Mouse (Mus musculus): ENCODE data around the gene Pafah1b2. TPM values are rescaled to one million over a fixed set of nuclear protein-coding genes. Genes with fewer than 3 reads are reported as not detected.

The Pafah1b2 gene
- polyA plus RNA-seq (2015; fragmentation: Nextera tagmentation; extraction: Ambion mirVana) = 166 and 173 TPM in 2 replicates

GRCm38 (mm10) chr9:46012091-46013008 is at the start of gene Pafah1b2, which contains the start of gene Sik3:
TSS of gene Pafah1b2 (minus strand) at chr9:46012690.
TSS of gene Sik3 (plus strand) at chr9:46012820.
- Histone ChIP-seq H3K9ac (replicated peaks; ENCODE audit: low read length) (peak within 1 kb of the TSS; percentile 93), H3K36me3 (ENCODE audit: insufficient read depth, low read length) (no peaks in the 10 kb centered on the region), H3K4me1 (ENCODE audit: insufficient read depth, low read length) (peaks cover 36% of the 10 kb centered on the region), H3K4me2 (replicated peaks; ENCODE audit: low read depth, low read length) (peak within 1 kb of the TSS; percentile 78), H3K27ac (ENCODE audit: low read length) (peak within 1 kb of the TSS; percentile 94), H3K27me3 (ENCODE audit: insufficient read depth, low read length) (no peaks in the 10 kb centered on the region), H3K4me3 (ENCODE audit: low read length) (peak within 1 kb of the TSS; percentile 97), H3K9me3 (ENCODE audit: low read length) (no peaks in the 10 kb centered on the region)
- WGBS = 2% methylated on average over 39 of the region's 78 CpGs
- peak; percentile 89 for ATAC-seq (ENCODE audit: low FRiP score, low TSS enrichment)

- H3K4me3 ChIP-seq (ENCODE audit: low read length) = no peak overlapping the region
- H3K9ac ChIP-seq (replicated peaks; ENCODE audit: low read length) = no peak overlapping the region
- H3K27ac ChIP-seq (ENCODE audit: low read length) = peak overlapping the region; percentile 18; the same call in 1 of the 2 replicates
- no peak overlapping the region for H3K4me2 ChIP-seq (replicated peaks; ENCODE audit: low read depth, low read length)
- H3K27me3 ChIP-seq (ENCODE audit: insufficient read depth, low read length) = no peaks in the 10 kb centered on the region
- H3K36me3 ChIP-seq (ENCODE audit: insufficient read depth, low read length) = 0 out of 2 replicates have a peak, but pooled peaks cover 6% of the 10 kb centered on the region
- 69% methylated on average over 9 of the region's 9 CpGs for WGBS
- peaks cover 17% of the 10 kb centered on the region; the same call in 1 of the 2 replicates for H3K4me1 ChIP-seq (ENCODE audit: insufficient read depth, low read length)
- no peak for ATAC-seq (ENCODE audit: low FRiP score, low TSS enrichment)
- no peaks in the 10 kb centered on the region for H3K9me3 ChIP-seq (ENCODE audit: low read length)
Observed at GRCm38 (mm10) chr9:46061696-46062425, 49.4 kb upstream of the Pafah1b2 start.

GRCm38 (mm10) chr9:46060249-46060648 is 47.8 kb upstream of the Pafah1b2 start:
- Histone ChIP-seq H3K36me3 (ENCODE audit: insufficient read depth, low read length) (0 out of 2 replicates have a peak, but pooled peaks cover 6% of the 10 kb centered on the region), H3K27me3 (ENCODE audit: insufficient read depth, low read length) (no peaks in the 10 kb centered on the region), H3K4me3 (ENCODE audit: low read length) (no peak overlapping the region), H3K27ac (ENCODE audit: low read length) (0 out of 2 replicates have a peak overlapping the region, but pooled peaks have one; percentile 25), H3K4me2 (replicated peaks; ENCODE audit: low read depth, low read length) (no peak overlapping the region), H3K9ac (replicated peaks; ENCODE audit: low read length) (no peak overlapping the region; the same call in 1 of the 2 replicates), H3K9me3 (ENCODE audit: low read length) (no peaks in the 10 kb centered on the region), H3K4me1 (ENCODE audit: insufficient read depth, low read length) (peaks cover 17% of the 10 kb centered on the region; the same call in 1 of the 2 replicates)
- 74% methylated on average over 2 of the region's 2 CpGs for WGBS
- ATAC-seq (ENCODE audit: low FRiP score, low TSS enrichment) = no peak

- H3K9me3 ChIP-seq (ENCODE audit: low read length) = no peaks in the 10 kb centered on the region
- 0 out of 2 replicates have a peak, but pooled peaks cover 6% of the 10 kb centered on the region for H3K36me3 ChIP-seq (ENCODE audit: insufficient read depth, low read length)
- no peak for ATAC-seq (ENCODE audit: low FRiP score, low TSS enrichment)
- no peak overlapping the region for H3K4me3 ChIP-seq (ENCODE audit: low read length)
- H3K27me3 ChIP-seq (ENCODE audit: insufficient read depth, low read length) = no peaks in the 10 kb centered on the region
- H3K9ac ChIP-seq (replicated peaks; ENCODE audit: low read length) = no peak overlapping the region
- peaks cover 27% of the 10 kb centered on the region for H3K4me1 ChIP-seq (ENCODE audit: insufficient read depth, low read length)
- no peak overlapping the region for H3K4me2 ChIP-seq (replicated peaks; ENCODE audit: low read depth, low read length)
- no peak overlapping the region for H3K27ac ChIP-seq (ENCODE audit: low read length)
- WGBS = 86% methylated on average over 3 of the region's 3 CpGs
Observed at GRCm38 (mm10) chr9:46058065-46058464, 45.6 kb upstream of the Pafah1b2 start.

GRCm38 (mm10) chr9:46053014-46053666 is 40.6 kb upstream of the Pafah1b2 start:
- Histone ChIP-seq H3K9me3 (ENCODE audit: low read length) (no peaks in the 10 kb centered on the region), H3K36me3 (ENCODE audit: insufficient read depth, low read length) (0 out of 2 replicates have a peak, but pooled peaks cover 3% of the 10 kb centered on the region), H3K27me3 (ENCODE audit: insufficient read depth, low read length) (no peaks in the 10 kb centered on the region), H3K9ac (replicated peaks; ENCODE audit: low read length) (no peak overlapping the region), H3K4me2 (replicated peaks; ENCODE audit: low read depth, low read length) (no peak overlapping the region), H3K4me3 (ENCODE audit: low read length) (no peak overlapping the region), H3K4me1 (ENCODE audit: insufficient read depth, low read length) (peaks cover 19% of the 10 kb centered on the region), H3K27ac (ENCODE audit: low read length) (no peak overlapping the region)
- no peak for ATAC-seq (ENCODE audit: low FRiP score, low TSS enrichment)
- WGBS = 88% methylated on average over 9 of the region's 9 CpGs

- Histone ChIP-seq H3K9ac (replicated peaks; ENCODE audit: low read length) (no peak overlapping the region), H3K9me3 (ENCODE audit: low read length) (no peaks in the 10 kb centered on the region), H3K4me1 (ENCODE audit: insufficient read depth, low read length) (peaks cover 19% of the 10 kb centered on the region), H3K27me3 (ENCODE audit: insufficient read depth, low read length) (no peaks in the 10 kb centered on the region), H3K27ac (ENCODE audit: low read length) (no peak overlapping the region), H3K4me3 (ENCODE audit: low read length) (no peak overlapping the region), H3K4me2 (replicated peaks; ENCODE audit: low read depth, low read length) (no peak overlapping the region), H3K36me3 (ENCODE audit: insufficient read depth, low read length) (no peaks in the 10 kb centered on the region)
- WGBS = 73% methylated on average over 8 of the region's 8 CpGs
- ATAC-seq (ENCODE audit: low FRiP score, low TSS enrichment) = no peak
Observed at GRCm38 (mm10) chr9:46050203-46050602, 37.7 kb upstream of the Pafah1b2 start.

GRCm38 (mm10) chr9:46049525-46049924 is 37.0 kb upstream of the Pafah1b2 start:
- ATAC-seq (ENCODE audit: low FRiP score, low TSS enrichment) = no peak
- Histone ChIP-seq H3K4me2 (replicated peaks; ENCODE audit: low read depth, low read length) (no peak overlapping the region), H3K9ac (replicated peaks; ENCODE audit: low read length) (no peak overlapping the region), H3K36me3 (ENCODE audit: insufficient read depth, low read length) (no peaks in the 10 kb centered on the region), H3K9me3 (ENCODE audit: low read length) (no peaks in the 10 kb centered on the region), H3K27me3 (ENCODE audit: insufficient read depth, low read length) (no peaks in the 10 kb centered on the region), H3K4me3 (ENCODE audit: low read length) (no peak overlapping the region), H3K27ac (ENCODE audit: low read length) (no peak overlapping the region), H3K4me1 (ENCODE audit: insufficient read depth, low read length) (peaks cover 16% of the 10 kb centered on the region)
- WGBS = 70% methylated on average over 7 of the region's 7 CpGs

- peaks cover 10% of the 10 kb centered on the region for H3K4me1 ChIP-seq (ENCODE audit: insufficient read depth, low read length)
- 78% methylated on average over 11 of the region's 11 CpGs for WGBS
- no peak overlapping the region for H3K4me2 ChIP-seq (replicated peaks; ENCODE audit: low read depth, low read length)
- no peaks in the 10 kb centered on the region for H3K27me3 ChIP-seq (ENCODE audit: insufficient read depth, low read length)
- H3K4me3 ChIP-seq (ENCODE audit: low read length) = no peak overlapping the region
- H3K27ac ChIP-seq (ENCODE audit: low read length) = no peak overlapping the region
- no peaks in the 10 kb centered on the region for H3K9me3 ChIP-seq (ENCODE audit: low read length)
- H3K9ac ChIP-seq (replicated peaks; ENCODE audit: low read length) = no peak overlapping the region
- no peak for ATAC-seq (ENCODE audit: low FRiP score, low TSS enrichment)
- H3K36me3 ChIP-seq (ENCODE audit: insufficient read depth, low read length) = no peaks in the 10 kb centered on the region
Observed at GRCm38 (mm10) chr9:46046724-46047517, 34.4 kb upstream of the Pafah1b2 start.

GRCm38 (mm10) chr9:46043626-46044025 is 31.1 kb upstream of the Pafah1b2 start:
- Histone ChIP-seq H3K36me3 (ENCODE audit: insufficient read depth, low read length) (no peaks in the 10 kb centered on the region; the same call in 1 of the 2 replicates), H3K4me1 (ENCODE audit: insufficient read depth, low read length) (peaks cover 2% of the 10 kb centered on the region; the same call in 1 of the 2 replicates), H3K4me3 (ENCODE audit: low read length) (no peak overlapping the region), H3K27ac (ENCODE audit: low read length) (no peak overlapping the region), H3K9ac (replicated peaks; ENCODE audit: low read length) (no peak overlapping the region), H3K27me3 (ENCODE audit: insufficient read depth, low read length) (no peaks in the 10 kb centered on the region), H3K9me3 (ENCODE audit: low read length) (no peaks in the 10 kb centered on the region), H3K4me2 (replicated peaks; ENCODE audit: low read depth, low read length) (no peak overlapping the region)
- no peak for ATAC-seq (ENCODE audit: low FRiP score, low TSS enrichment)
- WGBS = 88% methylated on average over 8 of the region's 8 CpGs

Data from kidney, embryonic 16.5 days (tissue).